In genomic region chr4:9113982-9114381, GRCm38 (mm10) we compare ENCODE assay signal across 9 mouse cellular contexts.
"Had no signal": no experiment of that assay in that cellular context is flagged by ENCODE, and none has a peak within 500 bp of the region (broad histone marks: within the 10 kb centered on the region; RNA-seq: fewer than 3 reads in every experiment).

No protein-coding gene starts in this region.

- H3K27me3 ChIP-seq: limb, embryonic 15.5 days; liver, embryonic 12.5 days had no signal

- H3K4me3 ChIP-seq: left cerebral cortex, adult 2 months; limb, embryonic 15.5 days; liver, embryonic 12.5 days; midbrain, embryonic 12.5 days had no signal

- H3K4me1 ChIP-seq: limb, embryonic 15.5 days had no signal

- DNase-seq: lung, embryonic 14.5 days; lung, postnatal 10 days; right cerebral cortex, postnatal 25 days; thymus, postnatal 36 days had no signal

- H3K27ac ChIP-seq: left cerebral cortex, adult 2 months; limb, embryonic 15.5 days; liver, embryonic 12.5 days; macrophage; midbrain, embryonic 12.5 days had no signal
